Mouse (Mus musculus) right cerebral cortex, postnatal 10 days (tissue): ENCODE results near the gene Gm5415.
"Not testable (repeated sequence)": the region's sequence is repeated elsewhere in the genome, so short reads cannot be mapped to it uniquely, and the experiment has no call there.

Experiments used
- DNase-seq, 2 experiments: peaks; one replicate each; pipeline ENCODE4 v3.0.0; 2021; ENCODE audit warnings: low spot score in 2 of 2

Gm5415 gene

GRCm38 (mm10) chr1:32547194-32547593 lies at the start of gene Gm5415:
Gene Gm5415, minus strand, starts transcription at chr1:32547294.
- DNase-seq, result not testable (repeated sequence)

GRCm38 (mm10) chr1:32568901-32569300 lies 21.8 kb upstream of the Gm5415 start:
- DNase-seq, result no peak

GRCm38 (mm10) chr1:32553925-32554324 lies 6.8 kb upstream of the Gm5415 start:
- DNase-seq, result peak; percentile 36 to 51

GRCm38 (mm10) chr1:32553459-32553858 lies 6.4 kb upstream of the Gm5415 start:
- no peak for DNase-seq

- no peak for DNase-seq
Measured at GRCm38 (mm10) chr1:32503381-32503780, 43.7 kb downstream of the Gm5415 start.
